Mouse (Mus musculus) heart, adult 2 months (tissue): ENCODE results near the gene Apbb1ip.

ENCODE experiments used
- EP300 ChIP-seq: fragments of 200-500 bp; IDR thresholded peaks from 2 replicates; pipeline ENCODE4 v1.6.1; 2011; ENCODE audit warnings: low read depth, low read length, control low read depth; ENCODE audit not compliant: insufficient read depth
- POLR2A ChIP-seq: fragments of 200-500 bp; IDR thresholded peaks from 2 replicates; pipeline ENCODE4 v1.6.1; 2011; ENCODE audit warnings: mild to moderate bottlenecking, low read depth, low read length, control low read depth; ENCODE audit not compliant: insufficient read depth

DNA sequence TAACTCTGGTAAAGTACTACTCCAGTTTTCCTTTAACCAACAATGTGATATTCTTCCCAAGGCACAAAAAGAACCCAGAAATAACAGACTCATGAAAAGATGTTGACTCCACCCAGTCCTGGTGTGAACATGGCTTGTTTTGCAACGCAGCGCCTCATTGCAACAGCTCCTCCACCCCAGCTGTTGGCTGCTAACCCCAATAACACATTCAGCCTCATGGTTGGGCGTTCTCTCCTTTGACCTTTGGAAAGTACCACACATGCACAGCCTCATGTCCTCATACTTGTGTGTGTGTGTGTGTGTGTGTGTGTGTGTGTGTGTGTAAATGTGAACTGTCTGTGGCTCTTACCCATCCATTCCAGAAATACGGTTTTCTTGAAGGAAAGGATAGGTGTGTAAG lies 37.0 kb downstream of the Apbb1ip start:
- TF ChIP-seq POLR2A (no peak), EP300 (peak; percentile 68; the same call in 1 of the 2 replicates)
